Mouse (Mus musculus): ENCODE measurements around the gene Mmp9. TPM values are rescaled to one million over a fixed set of nuclear protein-coding genes. Genes with fewer than 3 reads are reported as not detected.

Gene Mmp9
- total RNA-seq, 2 experiments from 2014 or later, result 21.5 to 41.1 TPM

Other genes with a start within 250 kb of the Mmp9 start
- gene Spint4, start 242.3 kb upstream of the Mmp9 start, total RNA-seq (2015; ENCODE audit: low replicate concordance), result not detected in 2 replicates
- not detected in 2 replicates for gene Spint4, start 242.3 kb upstream of the Mmp9 start, total RNA-seq (2017; ENCODE audit: low replicate concordance)
- gene Spint5, start 225.5 kb upstream of the Mmp9 start, total RNA-seq (2015; ENCODE audit: low replicate concordance), result not detected in 2 replicates
- gene Spint5, start 225.5 kb upstream of the Mmp9 start, total RNA-seq (2017; ENCODE audit: low replicate concordance), result not detected in 2 replicates
- 4.2 and 6.1 TPM in 2 replicates for gene Wfdc3, start 194.8 kb upstream of the Mmp9 start, total RNA-seq (2015; ENCODE audit: low replicate concordance)
- gene Wfdc3, start 194.8 kb upstream of the Mmp9 start, total RNA-seq (2017; ENCODE audit: low replicate concordance), result 2.3 and 2.8 TPM in 2 replicates
- gene Dnttip1, start 194.8 kb upstream of the Mmp9 start, total RNA-seq (2015; ENCODE audit: low replicate concordance), result 64.6 and 69.2 TPM in 2 replicates
- gene Dnttip1, start 194.8 kb upstream of the Mmp9 start, total RNA-seq (2017; ENCODE audit: low replicate concordance), result 44.0 and 58.0 TPM in 2 replicates
- gene Ube2c, start 170.9 kb upstream of the Mmp9 start, total RNA-seq (2015; ENCODE audit: low replicate concordance), result 1,168 and 1,264 TPM in 2 replicates
- 649 and 1,020 TPM in 2 replicates for gene Ube2c, start 170.9 kb upstream of the Mmp9 start, total RNA-seq (2017; ENCODE audit: low replicate concordance)
- gene Tnnc2, start 160.8 kb upstream of the Mmp9 start, total RNA-seq (2015; ENCODE audit: low replicate concordance), result not detected in 2 replicates
- gene Tnnc2, start 160.8 kb upstream of the Mmp9 start, total RNA-seq (2017; ENCODE audit: low replicate concordance), result not detected in 2 replicates
- gene Snx21, start 155.0 kb upstream of the Mmp9 start, total RNA-seq (2015; ENCODE audit: low replicate concordance), result not detected in 2 replicates
- gene Snx21, start 155.0 kb upstream of the Mmp9 start, total RNA-seq (2017; ENCODE audit: low replicate concordance), result 0.13 TPM in 1 of 2 replicates, not detected in the other
- 23.8 and 30.6 TPM in 2 replicates for gene Acot8, start 135.9 kb upstream of the Mmp9 start, total RNA-seq (2015; ENCODE audit: low replicate concordance)
- 33.6 and 58.4 TPM in 2 replicates for gene Acot8, start 135.9 kb upstream of the Mmp9 start, total RNA-seq (2017; ENCODE audit: low replicate concordance)
- gene Zswim3, start 135.7 kb upstream of the Mmp9 start, total RNA-seq (2015; ENCODE audit: low replicate concordance), result 2.5 and 7.2 TPM in 2 replicates
- 1.3 and 2.3 TPM in 2 replicates for gene Zswim3, start 135.7 kb upstream of the Mmp9 start, total RNA-seq (2017; ENCODE audit: low replicate concordance)
- gene Zswim1, start 118.1 kb upstream of the Mmp9 start, total RNA-seq (2015; ENCODE audit: low replicate concordance), result 1.1 and 5.4 TPM in 2 replicates
- gene Zswim1, start 118.1 kb upstream of the Mmp9 start, total RNA-seq (2017; ENCODE audit: low replicate concordance), result 0.30 TPM in 1 of 2 replicates, not detected in the other
- not detected in 2 replicates for gene Spata25, start 112.2 kb upstream of the Mmp9 start, total RNA-seq (2015; ENCODE audit: low replicate concordance)
- not detected in 2 replicates for gene Spata25, start 112.2 kb upstream of the Mmp9 start, total RNA-seq (2017; ENCODE audit: low replicate concordance)
- gene Ctsa, start 107.9 kb upstream of the Mmp9 start, total RNA-seq (2015; ENCODE audit: low replicate concordance), result 34.0 and 35.3 TPM in 2 replicates
- gene Ctsa, start 107.9 kb upstream of the Mmp9 start, total RNA-seq (2017; ENCODE audit: low replicate concordance), result 38.9 and 43.0 TPM in 2 replicates
- gene Neurl2, start 107.3 kb upstream of the Mmp9 start, total RNA-seq (2015; ENCODE audit: low replicate concordance), result not detected in 2 replicates
- 1.2 TPM in 1 of 2 replicates, not detected in the other for gene Neurl2, start 107.3 kb upstream of the Mmp9 start, total RNA-seq (2017; ENCODE audit: low replicate concordance)
- gene Pltp, start 83.1 kb upstream of the Mmp9 start, total RNA-seq (2015; ENCODE audit: low replicate concordance), result 1.3 and 5.0 TPM in 2 replicates
- gene Pltp, start 83.1 kb upstream of the Mmp9 start, total RNA-seq (2017; ENCODE audit: low replicate concordance), result 0.23 TPM in 1 of 2 replicates, not detected in the other
- gene Pcif1, start 61.5 kb upstream of the Mmp9 start, total RNA-seq (2015; ENCODE audit: low replicate concordance), result 57.7 and 71.3 TPM in 2 replicates
- 36.3 and 42.7 TPM in 2 replicates for gene Pcif1, start 61.5 kb upstream of the Mmp9 start, total RNA-seq (2017; ENCODE audit: low replicate concordance)
- gene Zfp335, start 29.0 kb upstream of the Mmp9 start, total RNA-seq (2015; ENCODE audit: low replicate concordance), result 25.2 and 25.6 TPM in 2 replicates
- gene Zfp335, start 29.0 kb upstream of the Mmp9 start, total RNA-seq (2017; ENCODE audit: low replicate concordance), result 14.9 and 16.3 TPM in 2 replicates
- gene Slc12a5, start 20.0 kb downstream of the Mmp9 start, total RNA-seq (2015; ENCODE audit: low replicate concordance), result not detected in 2 replicates
- not detected in 2 replicates for gene Slc12a5, start 20.0 kb downstream of the Mmp9 start, total RNA-seq (2017; ENCODE audit: low replicate concordance)
- 8.4 and 9.0 TPM in 2 replicates for gene Ncoa5, start 94.1 kb downstream of the Mmp9 start, total RNA-seq (2015; ENCODE audit: low replicate concordance)
- 13.5 and 20.0 TPM in 2 replicates for gene Ncoa5, start 94.1 kb downstream of the Mmp9 start, total RNA-seq (2017; ENCODE audit: low replicate concordance)
- 5.0 TPM in 1 of 2 replicates, not detected in the other for gene Cd40, start 114.8 kb downstream of the Mmp9 start, total RNA-seq (2015; ENCODE audit: low replicate concordance)
- 0.08 and 3.6 TPM in 2 replicates for gene Cd40, start 114.8 kb downstream of the Mmp9 start, total RNA-seq (2017; ENCODE audit: low replicate concordance)
- gene 1700025C18Rik, start 150.0 kb downstream of the Mmp9 start, total RNA-seq (2015; ENCODE audit: low replicate concordance), result not detected in 2 replicates
- not detected in 2 replicates for gene 1700025C18Rik, start 150.0 kb downstream of the Mmp9 start, total RNA-seq (2017; ENCODE audit: low replicate concordance)